Mouse (Mus musculus) C3H10T1/2 (cell line): ENCODE data around the gene 1700024B05Rik. TPM values are rescaled to one million over a fixed set of nuclear protein-coding genes. Genes with fewer than 3 reads are reported as not detected.

Experiments
- polyA plus RNA-seq, 2 experiments: library from polyadenylated mRNA; unstranded; fragments of >200 nt; fragmentation: generic; extraction: Trizol; gene quantifications; one replicate each; pipeline ENCODE4 v1.2.1; 2012; ENCODE audit warnings: missing spikeins in 2 of 2

Gene 1700024B05Rik
- not detected for polyA plus RNA-seq

DNA sequence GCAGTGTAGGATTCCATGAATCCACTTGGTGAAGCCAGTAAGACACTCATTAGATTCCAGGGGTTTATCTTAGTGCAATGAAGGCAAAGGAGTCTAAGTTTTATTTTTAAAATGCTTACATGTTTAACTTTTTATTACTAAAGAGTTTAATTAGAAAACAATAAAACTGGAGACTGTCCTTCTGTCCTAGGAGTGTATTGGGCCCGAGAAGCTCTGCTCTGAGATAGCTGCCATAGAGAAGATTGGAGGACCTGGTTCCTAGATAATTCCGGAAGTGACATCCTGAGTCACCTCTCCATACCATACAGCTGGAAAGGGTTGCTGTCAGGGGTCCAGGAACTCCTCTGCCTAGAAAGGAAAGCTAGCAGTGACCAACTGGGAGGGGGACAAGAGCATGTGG, at the start of gene 1700024B05Rik:
Gene 1700024B05Rik, plus strand, starts transcription at position 301 of the 400 bp plus-strand sequence.

DNA sequence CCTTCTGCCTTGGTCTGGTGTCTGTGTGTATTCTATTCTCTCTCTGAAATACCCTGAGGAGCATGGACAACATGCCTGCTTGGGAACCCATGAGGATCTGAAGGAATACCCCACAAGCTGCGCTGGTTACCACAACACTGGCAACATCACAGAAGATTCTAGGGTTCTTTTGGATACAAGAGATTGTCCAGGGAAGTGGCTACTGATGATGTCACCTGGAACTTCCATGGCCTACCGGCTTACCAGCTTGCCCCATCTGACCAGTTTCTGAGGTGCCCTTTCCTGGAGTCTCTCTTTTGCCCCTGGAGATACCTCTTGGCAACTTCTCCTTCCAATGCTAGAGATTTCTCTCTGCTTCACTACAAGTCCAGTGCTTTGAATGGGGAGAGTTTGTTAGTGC, 36.6 kb upstream of the 1700024B05Rik start, which contains the start of gene Gm7980:
Gene Gm7980, minus strand, starts transcription at position 101 of the 400 bp plus-strand sequence.

DNA sequence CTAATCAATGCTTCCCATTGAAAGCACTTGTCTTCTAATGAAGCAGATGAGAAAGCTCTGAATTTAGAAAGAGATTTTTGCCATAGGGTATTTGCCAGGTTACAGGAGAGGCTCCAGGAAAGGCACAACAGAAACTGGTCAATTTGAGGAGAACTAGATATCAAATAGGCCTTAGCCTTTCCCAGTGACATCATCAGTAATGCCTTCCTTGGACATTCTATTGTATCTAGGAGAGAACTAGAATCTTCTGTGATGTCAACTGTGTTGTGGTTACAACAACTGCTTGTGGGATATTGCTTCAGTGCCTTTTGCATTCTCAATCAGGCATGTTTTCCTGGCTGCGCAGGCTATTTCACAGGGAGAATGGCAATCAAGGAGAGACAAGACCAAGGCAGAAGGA, 19.1 kb upstream of the 1700024B05Rik start, which contains the start of gene 1700049E17Rik1:
Gene 1700049E17Rik1, plus strand, starts transcription at position 301 of the 400 bp plus-strand sequence.

DNA sequence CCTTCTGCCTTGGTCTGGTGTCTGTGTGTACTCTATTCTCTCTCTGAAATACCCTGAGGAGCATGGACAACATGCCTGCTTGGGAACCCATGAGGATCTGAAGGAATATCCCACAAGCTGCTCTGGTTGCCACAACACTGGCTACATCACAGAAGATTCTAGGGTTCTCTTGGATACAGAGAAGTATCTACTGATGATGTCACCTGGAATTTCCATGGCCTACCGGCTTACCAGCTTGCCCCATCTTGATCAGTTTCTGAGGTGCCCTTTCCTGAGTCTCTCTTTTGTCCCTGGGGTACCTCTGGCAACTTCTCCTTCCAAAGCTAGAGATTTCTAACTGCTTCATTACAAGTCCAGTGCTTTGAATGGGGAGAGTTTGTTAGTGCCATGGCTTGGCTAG, 24.0 kb downstream of the 1700024B05Rik start, which contains the start of gene Gm6401:
Gene Gm6401, minus strand, starts transcription at position 101 of the 400 bp plus-strand sequence.

DNA sequence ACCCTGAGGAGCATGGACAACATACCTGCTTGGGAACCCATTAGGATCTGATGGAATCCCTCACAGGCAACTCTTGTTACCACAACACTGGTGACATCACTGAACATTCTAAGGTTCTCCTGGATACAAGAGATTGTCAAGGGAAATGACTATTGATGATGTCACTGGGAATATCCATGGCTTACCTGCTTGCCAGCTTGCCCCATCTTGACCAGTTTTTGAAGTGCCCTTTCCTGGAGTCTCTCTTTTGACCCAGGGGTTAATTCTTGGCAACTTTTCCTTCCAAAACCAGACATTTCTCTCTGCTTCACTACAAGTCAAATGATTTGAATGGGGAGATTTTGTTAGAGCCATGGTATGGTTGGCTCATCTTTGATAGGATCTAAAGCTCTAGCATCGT, 39.4 kb downstream of the 1700024B05Rik start, which contains the start of gene Gm3543:
Gene Gm3543, minus strand, starts transcription at position 101 of the 400 bp plus-strand sequence.

Other genes with a start within 250 kb of the 1700024B05Rik start
- gene Gm8068, start 242.1 kb upstream of the 1700024B05Rik start, polyA plus RNA-seq: not detected
- gene Gm7929, start 193.4 kb upstream of the 1700024B05Rik start, polyA plus RNA-seq: not detected
- not detected for gene Gm47189, start 171.6 kb upstream of the 1700024B05Rik start, polyA plus RNA-seq
- not detected for gene Gm7980, start 36.7 kb upstream of the 1700024B05Rik start, polyA plus RNA-seq
- not detected for gene 1700049E17Rik1, start 19.0 kb upstream of the 1700024B05Rik start, polyA plus RNA-seq
- gene Gm6401, start 23.9 kb downstream of the 1700024B05Rik start, polyA plus RNA-seq: not detected
- not detected for gene Gm3543, start 39.3 kb downstream of the 1700024B05Rik start, polyA plus RNA-seq
- not detected for gene Gm7951, start 173.4 kb downstream of the 1700024B05Rik start, polyA plus RNA-seq
- not detected for gene Gm17027, start 218.6 kb downstream of the 1700024B05Rik start, polyA plus RNA-seq
- not detected for gene Gm3573, start 246.8 kb downstream of the 1700024B05Rik start, polyA plus RNA-seq